Mouse (Mus musculus): ENCODE measurements around the gene Jade2. TPM values are rescaled to one million over a fixed set of nuclear protein-coding genes. Genes with fewer than 3 reads are reported as not detected.
A peak's percentile ranks its signal among the peaks of the same experiment; 100 is the strongest.

Gene Jade2
- total and polyA plus RNA-seq, 3 experiments: 25.6 to 60.1 (median 58.2) TPM

DNA sequence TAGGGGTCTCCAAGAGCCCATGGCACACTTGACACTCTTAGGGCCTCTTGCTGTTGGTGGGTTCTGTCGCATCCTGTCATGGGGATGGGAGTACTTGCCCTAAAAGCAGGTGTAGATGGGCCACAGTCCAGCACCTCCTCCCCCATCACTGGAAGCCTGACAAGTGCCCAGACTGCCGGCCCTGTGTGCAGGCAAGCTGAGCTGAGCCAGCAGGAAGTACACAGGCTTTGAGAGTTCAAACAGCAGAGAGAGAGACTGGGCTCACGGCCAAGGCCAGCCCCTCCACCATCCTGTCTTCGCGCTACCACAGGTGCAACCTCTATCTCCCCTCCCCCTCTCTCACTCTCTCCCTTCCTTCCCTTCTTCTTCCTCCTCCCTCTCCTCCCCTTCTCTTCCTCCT is 26.2 kb upstream of the Jade2 start:
- no peaks in the 10 kb centered on the region for H3K27me3 ChIP-seq (replicated peaks)
- H3K9me3 ChIP-seq (replicated peaks; ENCODE audit: low read length): peaks cover 12% of the 10 kb centered on the region
- no peaks in the 10 kb centered on the region for H3K36me3 ChIP-seq (replicated peaks in 1 of 2; ENCODE audit: control insufficient read depth in 1 of 2, insufficient read depth in 1 of 2, low read length in 1 of 2)
- H3K27ac ChIP-seq (ENCODE audit: insufficient read depth, low read depth): no peak overlapping the region
- H3K4me3 ChIP-seq (replicated peaks in 1 of 3; ENCODE audit: low read depth in 2 of 3, low read length in 2 of 3, poor library complexity in 1 of 3): no peak overlapping the region
- no peak overlapping the region for H3K9ac ChIP-seq (ENCODE audit: insufficient read depth, low read depth)
- TF ChIP-seq RCOR1 (conservative IDR thresholded peaks at IDR 0.05; ENCODE audit: low read depth, low read length) (no peak), CHD2 (IDR thresholded peaks at IDR 0.05; ENCODE audit: low read length) (peak; percentile 49; the same call in 1 of the 2 replicates), TCF12 (IDR thresholded peaks at IDR 0.05; ENCODE audit: low read depth, low read length) (peak; percentile 51; the same call in 1 of the 2 replicates), SMC3 (IDR thresholded peaks at IDR 0.05; ENCODE audit: low read depth, low read length) (no peak), MAZ (IDR thresholded peaks at IDR 0.05; ENCODE audit: low read depth, low read length) (no peak), MYC (IDR thresholded peaks at IDR 0.05; ENCODE audit: low read depth, low read length) (no peak; the same call in 1 of the 2 replicates), GABPA (IDR thresholded peaks at IDR 0.05; ENCODE audit: insufficient replicate concordance, low read depth, low read length) (no peak), UBTF (IDR thresholded peaks at IDR 0.05; ENCODE audit: low read depth, low read length) (no peak), ZKSCAN1 (IDR thresholded peaks at IDR 0.05; ENCODE audit: borderline replicate concordance, low read depth, low read length) (no peak), ELF1 (IDR thresholded peaks at IDR 0.05; ENCODE audit: low read depth, low read length) (peak; percentile 49), MAX (IDR thresholded peaks at IDR 0.05; ENCODE audit: low read length) (no peak), EP300 (IDR thresholded peaks at IDR 0.05; ENCODE audit: low read length) (0 out of 2 replicates have a peak, but pooled peaks have one; percentile 13)
- dilution Hi-C loops (cut with MboI; ENCODE audit: extremely low pct_ligation_motif_present, extremely low pct_unique_long_range_greater_than_20kb, low sequenced_read_pairs) (no loop called here), in situ Hi-C loops (cut with MboI; ENCODE audit: low pct_ligation_motif_present, low pct_unique_long_range_greater_than_20kb, low sequenced_read_pairs) (no loop called here)
- no peaks in the 10 kb centered on the region for H3K79me2 ChIP-seq (replicated peaks; ENCODE audit: control insufficient read depth, extremely low read depth, insufficient read depth, poor library complexity, severe bottlenecking)
- H3K4me2 ChIP-seq (ENCODE audit: insufficient read depth, low read depth, poor library complexity, severe bottlenecking): no peak overlapping the region
- peaks cover 12 to 24% of the 10 kb centered on the region in 2 experiments for H3K4me1 ChIP-seq (ENCODE audit: control insufficient read depth in 1 of 2, insufficient read depth in 2 of 2)
- DNase-seq (ENCODE audit: extremely low read depth): peak; percentile 22

DNA sequence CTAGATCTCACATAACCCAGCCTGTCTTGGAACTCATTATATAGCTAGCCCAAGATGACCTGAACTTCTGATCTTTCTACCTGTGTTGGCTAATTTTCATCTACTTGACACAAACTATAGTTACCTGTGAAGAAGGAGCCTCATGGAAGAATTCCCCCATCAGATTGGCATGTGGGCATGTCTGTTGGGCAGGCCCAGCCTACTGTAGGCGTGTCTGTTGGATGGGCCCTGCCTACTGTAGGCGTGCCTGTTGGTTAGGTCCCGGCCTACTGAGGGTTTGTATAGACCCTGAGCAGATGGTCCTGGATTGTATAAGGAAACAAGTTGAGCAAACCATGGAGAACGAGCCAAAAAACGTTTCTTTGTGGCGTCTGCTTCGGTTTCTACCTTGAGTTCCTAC is 24.3 kb upstream of the Jade2 start:
- Histone ChIP-seq H3K79me2 (replicated peaks; ENCODE audit: control insufficient read depth, extremely low read depth, insufficient read depth, poor library complexity, severe bottlenecking) (no peaks in the 10 kb centered on the region), H3K36me3 (replicated peaks in 1 of 2; ENCODE audit: control insufficient read depth in 1 of 2, insufficient read depth in 1 of 2, low read length in 1 of 2) (no peaks in the 10 kb centered on the region), H3K4me3 (replicated peaks in 1 of 3; ENCODE audit: low read depth in 2 of 3, low read length in 2 of 3, poor library complexity in 1 of 3) (no peak overlapping the region), H3K4me1 (ENCODE audit: control insufficient read depth in 1 of 2, insufficient read depth in 2 of 2) (peaks cover 22 to 36% of the 10 kb centered on the region in 2 experiments), H3K9me3 (replicated peaks; ENCODE audit: low read length) (peaks cover 10% of the 10 kb centered on the region), H3K4me2 (ENCODE audit: insufficient read depth, low read depth, poor library complexity, severe bottlenecking) (no peak overlapping the region), H3K27ac (ENCODE audit: insufficient read depth, low read depth) (no peak overlapping the region), H3K27me3 (replicated peaks) (no peaks in the 10 kb centered on the region), H3K9ac (ENCODE audit: insufficient read depth, low read depth) (no peak overlapping the region)
- DNase-seq (ENCODE audit: extremely low read depth): no peak
- in situ Hi-C loops (cut with MboI; ENCODE audit: low pct_ligation_motif_present, low pct_unique_long_range_greater_than_20kb, low sequenced_read_pairs) (no loop called here), dilution Hi-C loops (cut with MboI; ENCODE audit: extremely low pct_ligation_motif_present, extremely low pct_unique_long_range_greater_than_20kb, low sequenced_read_pairs) (no loop called here)
- TF ChIP-seq ZKSCAN1 (IDR thresholded peaks at IDR 0.05; ENCODE audit: borderline replicate concordance, low read depth, low read length) (no peak), JUN (IDR thresholded peaks at IDR 0.05; ENCODE audit: insufficient read depth, low read depth, low read length) (no peak), SMC3 (IDR thresholded peaks at IDR 0.05; ENCODE audit: low read depth, low read length) (no peak)
